Mouse (Mus musculus): ENCODE data around the gene Olfr918. TPM values are rescaled to one million over a fixed set of nuclear protein-coding genes. Genes with fewer than 3 reads are reported as not detected.

The Olfr918 gene
- total RNA-seq (2014; rRNA removed) (not detected in 2 replicates), polyA plus RNA-seq (2015; fragmentation: Nextera tagmentation; extraction: Ambion mirVana) (not detected in 2 replicates)

GRCm38 (mm10) chr9:38674501-38674900 lies at the start of gene Olfr918:
TSS of gene Olfr918 (minus strand) at chr9:38674601.
- ATAC-seq (no peak), DNase-seq (no peak)
- no peak for TF ChIP-seq CTCF (IDR thresholded peaks at IDR 0.05; ENCODE audit: low read depth)
- no peaks in the 10 kb centered on the region for H3K36me3 ChIP-seq (ENCODE audit: insufficient read depth)
- no peak within 1 kb of the TSS for H3K9ac ChIP-seq
- no peak within 1 kb of the TSS for H3K4me2 ChIP-seq (ENCODE audit: low read depth)
- no peak within 1 kb of the TSS for H3K27ac ChIP-seq (ENCODE audit: low read depth, low read length)
- 90% methylated on average over 2 of the region's 2 CpGs for WGBS
- no peak within 1 kb of the TSS for H3K4me3 ChIP-seq (ENCODE audit: low read depth, low read length)
- no peaks in the 10 kb centered on the region for H3K9me3 ChIP-seq (ENCODE audit: low read length)
- no peaks in the 10 kb centered on the region for H3K4me1 ChIP-seq (ENCODE audit: insufficient read depth)
- H3K27me3 ChIP-seq (ENCODE audit: insufficient read depth, low read length): no peaks in the 10 kb centered on the region

DNA sequence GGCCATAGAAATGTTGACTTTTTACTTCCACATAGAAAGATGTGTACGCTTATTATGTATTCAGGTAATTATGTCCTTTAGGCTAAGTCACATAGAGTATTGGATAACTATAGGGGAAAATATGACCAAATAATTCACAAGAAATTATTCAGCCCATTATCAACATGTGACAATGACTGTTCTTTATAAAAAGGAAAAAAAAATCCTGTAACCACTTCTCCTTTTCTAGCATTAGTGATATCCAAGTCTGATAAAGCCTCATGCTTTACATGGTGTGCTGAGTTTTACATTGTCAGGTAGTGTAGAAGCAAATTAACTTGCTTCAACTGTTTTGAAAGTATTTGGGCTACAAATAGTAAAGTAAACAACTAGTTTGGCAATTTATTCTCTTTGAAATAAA lies 49.6 kb upstream of the Olfr918 start:
- DNase-seq: no peak
- no peaks in the 10 kb centered on the region for H3K27me3 ChIP-seq (ENCODE audit: insufficient read depth, low read length)
- TF ChIP-seq CTCF (IDR thresholded peaks at IDR 0.05; ENCODE audit: low read depth): no peak
- no peak overlapping the region for H3K4me3 ChIP-seq (ENCODE audit: low read depth, low read length)
- no peak overlapping the region for H3K27ac ChIP-seq (ENCODE audit: low read depth, low read length)
- no peak overlapping the region for H3K9ac ChIP-seq
- H3K4me2 ChIP-seq (ENCODE audit: low read depth): no peak overlapping the region
- no peaks in the 10 kb centered on the region for H3K36me3 ChIP-seq (ENCODE audit: insufficient read depth)
- WGBS: 93% methylated on average over 1 of the region's 1 CpGs
- no peaks in the 10 kb centered on the region for H3K9me3 ChIP-seq (ENCODE audit: low read length)
- ATAC-seq: no peak
- no peaks in the 10 kb centered on the region for H3K4me1 ChIP-seq (ENCODE audit: insufficient read depth)

GRCm38 (mm10) chr9:38718927-38719441 lies 44.6 kb upstream of the Olfr918 start:
- Histone ChIP-seq H3K9ac (peak overlapping the region; percentile 2; the same call in 1 of the 2 replicates), H3K27ac (ENCODE audit: low read depth, low read length) (no peak overlapping the region), H3K36me3 (ENCODE audit: insufficient read depth) (no peaks in the 10 kb centered on the region), H3K9me3 (ENCODE audit: low read length) (no peaks in the 10 kb centered on the region), H3K27me3 (ENCODE audit: insufficient read depth, low read length) (no peaks in the 10 kb centered on the region), H3K4me1 (ENCODE audit: insufficient read depth) (no peaks in the 10 kb centered on the region), H3K4me2 (ENCODE audit: low read depth) (peak overlapping the region; percentile 32), H3K4me3 (ENCODE audit: low read depth, low read length) (peak overlapping the region; percentile 37)
- peak; percentile 20; the same call in 1 of the 2 replicates for ATAC-seq
- WGBS: 2% methylated on average over 3 of the region's 3 CpGs
- TF ChIP-seq CTCF (IDR thresholded peaks at IDR 0.05; ENCODE audit: low read depth): no peak
- DNase-seq: no peak

DNA sequence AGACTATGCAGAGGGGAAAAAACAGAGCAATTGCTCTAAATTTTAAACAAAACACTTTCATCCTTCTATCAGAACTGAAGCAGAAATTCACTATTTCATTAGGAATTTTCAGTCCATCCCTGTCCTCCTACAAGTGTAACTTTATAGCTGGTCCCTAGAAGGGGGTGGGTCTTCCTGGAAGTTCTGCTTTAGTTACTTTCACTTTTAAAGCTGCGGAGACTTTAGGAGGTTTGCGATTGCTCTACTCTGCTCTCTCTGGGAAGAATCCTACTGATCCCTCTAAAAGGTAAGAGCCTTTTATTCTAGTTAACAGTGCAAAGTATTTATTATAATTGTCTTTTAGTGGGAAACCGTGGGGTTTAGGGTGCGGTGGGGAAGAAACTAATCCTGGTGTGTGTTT lies 43.7 kb upstream of the Olfr918 start, which contains the start of gene Vwa5a:
Gene Vwa5a (plus strand): TSS at position 167 of the 400 bp plus-strand sequence.
- Histone ChIP-seq H3K9me3 (ENCODE audit: low read length) (no peaks in the 10 kb centered on the region), H3K4me2 (ENCODE audit: low read depth) (peak within 1 kb of the TSS; percentile 32), H3K4me3 (ENCODE audit: low read depth, low read length) (peak within 1 kb of the TSS; percentile 37), H3K4me1 (ENCODE audit: insufficient read depth) (no peaks in the 10 kb centered on the region), H3K36me3 (ENCODE audit: insufficient read depth) (no peaks in the 10 kb centered on the region), H3K9ac (peak within 1 kb of the TSS; percentile 2; the same call in 1 of the 2 replicates), H3K27ac (ENCODE audit: low read depth, low read length) (no peak within 1 kb of the TSS), H3K27me3 (ENCODE audit: insufficient read depth, low read length) (no peaks in the 10 kb centered on the region)
- 2% methylated on average over 4 of the region's 4 CpGs for WGBS
- TF ChIP-seq CTCF (IDR thresholded peaks at IDR 0.05; ENCODE audit: low read depth): no peak
- ATAC-seq (peak; percentile 48; the same call in 1 of the 2 replicates), DNase-seq (peak; percentile 4)

DNA sequence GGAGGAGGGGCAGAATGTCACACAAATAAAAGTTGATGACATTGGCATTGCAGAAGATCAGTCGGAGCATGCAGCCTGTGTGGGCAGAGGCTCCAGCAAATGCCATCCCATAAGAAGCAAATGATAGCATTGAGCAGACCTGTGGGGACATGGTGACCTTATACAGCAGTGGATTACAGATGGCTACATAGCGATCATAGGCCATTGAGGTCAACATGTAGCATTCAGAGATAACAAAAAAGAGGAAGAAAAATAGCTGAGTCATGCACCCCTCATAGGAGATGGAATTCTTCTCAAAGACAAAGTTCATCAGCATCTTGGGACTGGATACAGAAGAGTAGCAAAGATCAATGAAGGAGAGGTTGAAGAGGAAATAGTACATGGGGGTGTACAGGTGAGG lies 1.5 kb downstream of the Olfr918 start:
- Histone ChIP-seq H3K27ac (ENCODE audit: low read depth, low read length) (no peak overlapping the region), H3K27me3 (ENCODE audit: insufficient read depth, low read length) (no peaks in the 10 kb centered on the region), H3K4me1 (ENCODE audit: insufficient read depth) (no peaks in the 10 kb centered on the region), H3K4me2 (ENCODE audit: low read depth) (no peak overlapping the region), H3K9me3 (ENCODE audit: low read length) (no peaks in the 10 kb centered on the region), H3K36me3 (ENCODE audit: insufficient read depth) (no peaks in the 10 kb centered on the region), H3K9ac (no peak overlapping the region), H3K4me3 (ENCODE audit: low read depth, low read length) (no peak overlapping the region)
- WGBS: 89% methylated on average over 2 of the region's 2 CpGs
- no peak for TF ChIP-seq CTCF (IDR thresholded peaks at IDR 0.05; ENCODE audit: low read depth)
- ATAC-seq: no peak
- DNase-seq: no peak

DNA sequence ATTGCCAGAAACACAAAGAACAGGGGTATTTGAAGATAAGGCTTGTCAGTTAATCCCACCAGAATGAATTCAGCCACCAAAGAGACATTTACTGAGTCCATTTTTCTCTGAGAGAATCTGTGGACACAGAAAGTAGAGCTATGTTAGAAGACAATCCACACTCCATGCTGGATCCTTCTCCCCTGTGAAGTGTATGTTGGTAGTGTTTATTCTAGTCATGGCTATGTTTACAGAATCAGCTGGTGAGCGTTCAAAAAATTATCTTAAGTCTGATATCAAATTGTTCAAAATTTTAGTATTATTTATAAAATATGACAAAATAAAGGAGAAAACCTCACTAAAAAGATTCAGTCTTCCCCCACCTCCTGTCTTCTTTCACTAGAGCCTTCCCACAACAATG lies 8.7 kb downstream of the Olfr918 start, which contains the start of gene Olfr917:
Gene Olfr917 (minus strand): TSS at position 101 of the 400 bp plus-strand sequence.
- Histone ChIP-seq H3K4me3 (ENCODE audit: low read depth, low read length) (no peak within 1 kb of the TSS), H3K4me2 (ENCODE audit: low read depth) (no peak within 1 kb of the TSS), H3K9ac (no peak within 1 kb of the TSS), H3K4me1 (ENCODE audit: insufficient read depth) (no peaks in the 10 kb centered on the region), H3K27ac (ENCODE audit: low read depth, low read length) (no peak within 1 kb of the TSS), H3K27me3 (ENCODE audit: insufficient read depth, low read length) (no peaks in the 10 kb centered on the region), H3K9me3 (ENCODE audit: low read length) (no peaks in the 10 kb centered on the region), H3K36me3 (ENCODE audit: insufficient read depth) (no peaks in the 10 kb centered on the region)
- no peak for TF ChIP-seq CTCF (IDR thresholded peaks at IDR 0.05; ENCODE audit: low read depth)
- 93% methylated on average over 1 of the region's 1 CpGs for WGBS
- ATAC-seq (no peak), DNase-seq (no peak)

GRCm38 (mm10) chr9:38659775-38660174 lies 14.6 kb downstream of the Olfr918 start, which contains the start of gene Olfr916:
TSS of gene Olfr916 (minus strand) at chr9:38659875.
- H3K27me3 ChIP-seq (ENCODE audit: insufficient read depth, low read length): no peaks in the 10 kb centered on the region
- ATAC-seq (no peak), DNase-seq (no peak)
- H3K9me3 ChIP-seq (ENCODE audit: low read length): no peaks in the 10 kb centered on the region
- H3K4me3 ChIP-seq (ENCODE audit: low read depth, low read length): no peak within 1 kb of the TSS
- H3K4me2 ChIP-seq (ENCODE audit: low read depth): no peak within 1 kb of the TSS
- no peak within 1 kb of the TSS for H3K27ac ChIP-seq (ENCODE audit: low read depth, low read length)
- no peak within 1 kb of the TSS for H3K9ac ChIP-seq
- H3K36me3 ChIP-seq (ENCODE audit: insufficient read depth): no peaks in the 10 kb centered on the region
- no peaks in the 10 kb centered on the region for H3K4me1 ChIP-seq (ENCODE audit: insufficient read depth)
- WGBS: 70% methylated on average over 1 of the region's 1 CpGs
- no peak for TF ChIP-seq CTCF (IDR thresholded peaks at IDR 0.05; ENCODE audit: low read depth)
